Mouse (Mus musculus) central nervous system, embryonic 18 days (tissue): ENCODE measurements around the gene Wdr70. TPM values are rescaled to one million over a fixed set of nuclear protein-coding genes. Genes with fewer than 3 reads are reported as not detected.

Experiments used
- polyA plus RNA-seq: library from polyadenylated mRNA; depleted of rRNA; stranded (reverse); fragments of >200 nt; gene quantifications from 2 replicates; pipeline ENCODE4 v1.2.3, GENCODE M21; 2012; rRNA removed

The Wdr70 gene
- polyA plus RNA-seq = 35.2 and 38.8 TPM in 2 replicates

DNA sequence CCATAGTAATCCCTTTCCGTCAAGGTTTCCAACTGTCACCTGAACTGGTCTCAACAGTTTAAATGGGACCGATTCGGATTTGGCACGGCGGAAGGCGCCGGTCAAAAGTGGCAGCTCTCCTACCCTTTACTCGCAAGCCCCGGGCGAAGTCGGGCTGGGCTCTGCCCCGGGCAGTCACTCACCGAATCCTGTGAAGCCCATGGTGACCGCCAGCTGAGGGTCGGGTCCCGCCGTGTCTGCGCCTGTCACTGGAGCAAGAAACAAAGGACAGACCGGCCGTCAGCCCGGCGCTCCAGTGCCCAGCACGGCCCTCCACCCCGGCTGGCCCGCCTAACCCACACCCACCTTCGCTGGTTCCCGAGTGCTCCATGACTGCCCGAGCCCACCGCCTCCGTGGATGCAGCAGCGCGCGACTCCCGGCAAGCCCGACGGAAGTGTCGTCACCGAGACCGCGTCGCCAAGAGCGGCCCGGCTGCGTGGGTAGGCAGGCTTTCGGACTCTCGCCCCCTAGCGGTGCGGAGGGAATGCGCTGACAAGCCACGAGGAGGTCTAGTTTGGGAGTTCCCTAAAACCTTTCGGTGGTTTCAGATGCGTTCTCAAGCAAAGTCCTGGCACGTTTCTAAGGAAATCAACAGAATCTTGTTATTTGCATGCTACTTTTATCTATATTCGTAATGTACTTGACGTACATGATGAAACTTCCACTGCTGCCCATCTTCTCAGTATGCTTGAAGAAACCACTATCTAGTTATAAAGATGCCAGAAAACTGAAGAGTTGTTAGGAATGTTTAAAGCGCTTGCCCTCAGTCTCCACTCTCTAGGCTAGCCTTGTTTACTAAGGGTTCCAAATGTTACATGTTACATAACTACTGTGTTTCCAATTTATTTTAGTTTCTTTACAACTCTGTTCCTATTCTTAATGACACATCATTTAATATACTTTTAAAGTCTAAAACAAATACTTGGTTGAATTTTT is at the start of gene Wdr70:
TSS of gene Wdr70 (minus strand) at position 436 of the 976 bp plus-strand sequence.

GRCm38 (mm10) chr15:8108966-8109743 is 10.1 kb upstream of the Wdr70 start, which contains the start of gene Nup155:
Nup155 (plus strand) TSS chr15:8109273.

Other genes starting within 250 kb of the Wdr70 start
- 19.6 and 21.2 TPM in 2 replicates for gene Nup155, start 10.1 kb upstream of the Wdr70 start, polyA plus RNA-seq
- 29.3 and 30.6 TPM in 2 replicates for gene Cplane1, start 69.9 kb upstream of the Wdr70 start, polyA plus RNA-seq